Mouse (Mus musculus) frontal cortex, postnatal 36 days (tissue): ENCODE measurements at regions not wholly inside any gene's neighbourhood (a gene's known extent, or its start where the extent isn't known, plus 50 kb on each side); places are given as distances from the start of the nearest gene placed in this dataset.
A peak's percentile ranks its signal among the peaks of the same experiment; 100 is the strongest.

Experiments
- DNase-seq, 2 experiments: peaks; one replicate each; pipeline ENCODE4 v3.0.0; 2022; ENCODE audit warnings: low spot score in 2 of 2

DNA sequence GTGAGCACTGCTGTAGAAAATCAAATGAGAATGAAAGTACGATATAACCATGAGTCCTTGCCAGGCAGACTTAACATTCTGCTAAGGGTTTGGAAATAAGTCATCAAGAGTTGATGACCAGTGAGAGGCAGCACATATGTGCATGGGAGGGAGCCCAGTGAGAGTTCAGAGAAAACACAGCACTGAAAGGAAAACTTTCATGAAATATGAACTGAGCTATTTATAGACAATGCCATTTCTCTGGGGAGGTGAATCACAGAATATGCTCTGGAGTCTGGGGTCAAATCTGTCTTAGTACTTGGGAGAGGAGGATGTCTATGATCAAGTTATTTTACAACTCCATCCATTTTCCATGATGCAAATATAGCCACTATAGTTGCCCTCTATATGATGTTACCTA is 579.4 kb upstream of the Isx start:
- DNase-seq, result no peak

DNA sequence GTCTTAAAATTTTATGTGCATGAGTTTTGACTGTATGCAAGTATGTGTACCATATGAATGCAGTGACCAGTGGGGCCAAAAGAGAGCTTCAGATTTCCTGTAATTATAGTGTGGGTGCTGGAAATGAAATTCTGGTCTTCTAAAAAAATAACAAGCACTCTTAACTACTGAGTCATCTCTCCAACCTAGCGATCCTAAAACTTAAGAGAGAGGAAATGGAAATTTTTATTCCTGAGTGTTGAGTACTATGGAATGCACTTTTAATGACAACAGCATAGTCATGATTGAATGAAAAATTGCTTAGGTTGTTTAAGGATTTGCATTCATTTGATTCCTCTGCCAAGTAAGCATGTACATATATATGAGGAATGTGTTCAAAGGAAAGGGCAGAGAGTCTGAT is 575.3 kb upstream of the Isx start:
- DNase-seq, result no peak

DNA sequence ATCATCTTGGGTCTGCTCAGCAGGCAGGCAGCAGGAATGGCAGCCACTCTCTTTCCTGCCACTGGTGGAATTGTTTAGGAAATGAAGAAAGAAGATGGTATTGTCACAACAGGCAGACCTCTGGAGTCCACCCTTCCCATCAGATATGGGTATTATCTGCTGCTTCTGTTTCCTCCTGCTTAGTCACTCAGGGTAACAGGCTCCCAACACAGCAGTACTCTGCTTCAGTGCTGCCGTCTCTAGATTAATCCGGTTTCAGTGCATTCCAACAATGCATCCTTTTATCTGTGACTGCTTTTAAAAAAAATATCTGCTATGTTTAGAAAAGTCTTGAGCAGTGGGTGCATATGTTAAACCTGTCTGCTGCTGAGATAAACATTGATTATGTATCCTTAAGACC is 563.2 kb upstream of the Isx start:
- DNase-seq, result no peak

DNA sequence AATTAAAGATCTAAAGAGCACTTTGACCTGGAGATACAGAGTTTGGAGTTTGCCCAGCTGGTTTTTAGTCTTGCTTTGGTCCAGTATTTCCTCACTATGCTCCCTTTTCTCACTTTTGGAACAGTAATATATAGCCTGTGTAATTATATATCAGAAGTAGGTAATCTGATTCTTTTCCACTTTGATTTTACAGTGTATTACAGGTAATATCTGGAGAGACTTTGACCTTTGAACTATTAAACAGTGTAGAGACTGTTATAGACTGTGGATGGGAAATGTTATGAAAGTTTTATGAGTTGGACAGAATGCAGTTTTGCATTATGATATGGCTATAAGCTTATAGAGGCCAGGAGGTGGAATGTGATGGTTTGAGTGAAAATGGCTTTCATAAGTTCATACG is 557.6 kb upstream of the Isx start:
- no peak for DNase-seq

DNA sequence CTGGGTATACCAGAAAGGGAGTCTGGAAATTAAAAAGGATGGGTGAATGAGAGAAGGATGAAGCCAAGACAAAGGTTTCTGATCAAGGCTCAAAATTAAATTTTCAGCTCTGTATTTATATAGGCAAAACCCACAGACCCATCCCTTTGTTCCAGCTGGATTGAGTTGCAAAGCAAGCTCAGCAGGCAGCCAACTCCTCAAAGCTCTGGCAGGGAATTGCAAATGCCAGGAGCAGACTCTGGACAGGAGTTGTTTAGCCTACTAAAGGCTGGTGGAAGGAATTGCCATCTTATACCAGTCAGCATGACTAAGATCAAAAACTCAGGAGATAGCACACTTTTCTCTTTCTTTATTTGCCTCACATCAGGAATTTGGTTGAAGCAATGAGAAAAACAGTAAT is 545.5 kb upstream of the Isx start:
- DNase-seq, result no peak

DNA sequence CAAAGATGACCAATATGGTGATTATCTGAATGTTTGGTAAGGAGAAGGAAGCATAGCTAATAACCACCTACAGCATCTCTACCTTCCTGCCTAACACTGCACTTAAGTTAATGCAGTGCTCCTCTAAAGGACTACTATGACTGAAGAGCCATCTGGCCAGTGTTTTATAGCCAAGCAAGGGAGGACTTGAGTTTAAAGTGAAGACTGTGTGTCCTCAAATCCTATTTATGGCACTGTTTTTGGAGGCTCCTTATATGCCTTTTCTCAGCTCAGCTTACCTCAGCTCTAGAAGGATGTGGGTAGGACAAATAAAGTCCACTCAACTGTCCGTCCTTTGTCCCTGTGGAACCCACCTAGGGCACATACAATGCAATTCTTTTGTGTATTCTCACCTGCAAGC is 529.0 kb upstream of the Isx start:
- peak in 1 of 2 experiments; percentile 3 for DNase-seq
